Mouse (Mus musculus) cerebral cortex, adult 2 months (tissue): Measurements from ENCODE around the gene Gm17469.

Experiments used
- WGBS: fragments of 180-500 bp; shearing (Covaris S2); methylation state at CpG from one replicate; pipeline ENCODE4 v1.1.7; 2018; 5-methylcytosine and 5-hydroxymethylcytosine counted together

The Gm17469 gene

DNA sequence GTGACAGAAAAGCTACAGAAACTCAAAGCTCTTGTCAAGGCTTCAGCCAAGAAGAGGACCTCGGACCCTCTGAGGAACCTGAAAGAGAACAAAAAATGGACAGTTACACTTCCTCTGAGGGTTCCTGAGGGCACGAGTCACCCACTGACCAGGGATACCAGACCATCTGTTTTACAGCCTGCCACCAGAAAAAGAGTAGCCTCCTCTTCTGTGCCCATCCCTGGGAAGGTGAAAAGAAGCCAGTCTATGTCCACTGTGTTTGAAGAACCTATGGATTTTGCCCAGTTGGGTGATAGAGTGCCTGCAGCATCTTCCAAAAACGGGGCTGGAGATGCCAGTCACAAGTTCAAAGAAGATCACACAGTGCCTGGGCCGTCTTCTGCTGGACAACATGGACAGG is at the start of gene Gm17469:
TSS of gene Gm17469 (plus strand) at position 301 of the 400 bp plus-strand sequence.
- no CpG with 5 or more reads among the region's 4 CpGs for WGBS
